Mouse (Mus musculus) activated CD4-positive, CD25-positive, alpha-beta regulatory T cell, adult 4 months (primary cell): ENCODE results near the gene Cacnb2. TPM values are rescaled to one million over a fixed set of nuclear protein-coding genes. Genes with fewer than 3 reads are reported as not detected.
A peak's percentile ranks its signal among the peaks of the same experiment; 100 is the strongest.

ENCODE experiments used
- ATAC-seq: one replicate; pipeline ENCODE4 v1.8.0; 2017
- polyA plus RNA-seq, 2 experiments: library from polyadenylated mRNA; unstranded; fragments of 100-300 nt; shearing (Covaris generic); gene quantifications; one replicate each; pipeline ENCODE4 v1.2.1; 2017

Gene Cacnb2
- polyA plus RNA-seq, 2 experiments from 2014 or later = 0.15 TPM; not detected in 1

DNA sequence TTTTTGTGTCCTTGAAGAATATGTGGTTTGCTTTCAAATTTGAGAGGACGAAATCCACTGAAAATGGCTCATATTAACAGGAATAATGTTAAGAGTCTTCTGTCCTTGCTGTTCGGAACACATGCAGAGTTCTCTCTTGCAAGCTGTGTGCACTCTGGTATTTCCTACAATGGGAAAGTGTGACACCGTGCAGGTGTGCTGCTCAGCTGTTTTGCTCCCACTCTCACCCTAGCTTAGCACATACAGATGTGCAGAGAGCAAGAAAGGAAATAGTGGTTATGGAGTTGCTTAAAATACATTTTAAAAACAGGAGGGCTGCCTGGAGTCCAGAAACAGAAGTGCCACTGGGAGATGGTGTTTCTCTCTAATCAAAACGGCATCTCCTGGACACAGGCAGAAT lies 386.5 kb downstream of the Cacnb2 start:
- no peak for ATAC-seq

DNA sequence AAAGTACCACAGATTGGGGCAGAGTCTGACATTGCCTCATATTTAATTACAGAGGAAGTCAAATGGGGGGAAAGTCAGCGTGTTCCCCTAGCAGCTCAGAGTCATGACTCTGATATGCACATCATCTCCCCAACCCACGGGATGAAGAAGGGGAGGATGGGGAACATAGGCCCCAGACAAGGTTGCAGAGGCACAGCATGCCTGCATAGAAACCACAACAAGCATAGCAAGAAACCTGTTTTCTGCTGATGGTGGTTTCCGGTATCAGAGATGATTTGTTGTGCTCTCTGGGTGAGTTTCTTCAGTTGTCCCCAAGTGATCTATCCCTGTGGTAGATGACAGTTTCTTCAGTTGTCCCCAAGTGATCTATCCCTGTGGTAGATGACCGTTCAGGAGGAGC lies 389.6 kb downstream of the Cacnb2 start:
- peak; percentile 86 for ATAC-seq

DNA sequence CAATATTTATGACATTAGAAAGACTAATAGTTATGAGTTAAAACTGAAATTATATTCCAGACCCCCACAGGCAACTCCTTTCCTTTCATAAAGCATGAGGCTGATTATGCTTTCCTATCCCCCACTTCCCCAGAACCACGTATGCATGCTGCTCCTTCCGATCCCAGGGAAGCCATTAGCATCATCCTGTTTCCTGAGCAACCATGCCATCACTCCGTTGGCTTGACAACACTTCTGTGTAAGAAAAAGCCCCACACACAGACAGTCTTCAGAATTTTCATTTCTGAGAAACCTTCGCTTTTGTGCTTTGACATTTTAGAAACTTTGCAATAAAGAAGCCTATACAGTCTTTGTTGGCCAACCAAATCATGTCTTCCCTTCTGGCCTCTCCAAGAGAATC lies 393.1 kb downstream of the Cacnb2 start:
- ATAC-seq = no peak

DNA sequence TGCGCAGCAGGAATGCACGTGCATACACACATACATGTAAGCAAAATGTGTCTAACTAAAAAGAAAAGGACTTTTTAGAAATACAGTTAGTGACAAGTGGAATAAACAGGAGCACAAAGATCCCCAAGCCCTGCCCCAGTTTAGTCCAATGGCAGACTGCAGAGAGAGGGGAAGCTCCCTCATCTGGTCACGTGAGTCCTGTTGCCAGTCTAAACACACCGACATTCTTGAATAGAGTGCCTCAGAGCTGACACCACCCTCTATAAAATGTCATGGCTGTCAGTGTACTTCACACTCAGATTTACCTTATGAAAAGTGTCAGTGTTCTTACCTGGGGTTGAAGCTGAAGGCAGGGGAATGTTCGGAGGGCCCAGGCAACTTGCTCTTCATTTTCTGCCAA lies 394.9 kb downstream of the Cacnb2 start:
- ATAC-seq = no peak

DNA sequence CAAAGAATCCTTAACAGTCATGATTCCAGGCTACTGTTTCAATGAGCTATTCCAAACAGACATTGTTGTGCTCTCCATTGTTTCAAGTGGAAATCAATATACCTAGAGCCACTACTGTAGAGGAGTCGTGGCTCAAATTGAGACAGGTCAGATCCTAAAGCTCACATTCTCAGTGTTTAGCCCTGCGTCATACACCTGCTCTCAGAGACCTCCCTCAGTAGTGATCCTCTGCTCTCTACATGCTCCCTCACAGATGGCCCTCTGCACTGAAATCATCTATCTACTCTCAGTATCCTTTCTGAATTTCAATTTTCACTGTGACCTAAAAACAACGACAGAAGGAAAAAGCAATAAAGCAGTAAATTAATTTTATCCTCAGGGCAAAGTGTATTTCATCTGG lies 404.6 kb downstream of the Cacnb2 start:
- ATAC-seq = no peak

DNA sequence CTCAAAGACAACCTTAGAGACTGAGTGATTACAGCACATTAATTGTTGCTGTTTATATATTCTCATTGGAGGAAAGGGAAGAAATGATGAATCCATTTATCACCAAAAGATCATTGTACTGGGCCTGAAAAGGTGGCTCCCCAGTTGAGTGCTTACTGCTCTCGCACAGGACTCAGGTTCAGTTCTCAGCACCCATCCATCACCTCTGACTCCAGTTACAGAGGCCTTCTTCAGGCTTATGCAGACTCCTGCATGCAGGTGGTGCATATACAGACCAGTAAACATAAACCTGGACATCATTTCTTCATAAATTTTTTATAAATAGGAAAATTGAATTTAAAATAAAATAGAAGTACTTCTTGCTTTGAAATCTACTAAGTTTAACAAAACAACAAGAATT lies 405.2 kb downstream of the Cacnb2 start:
- ATAC-seq = no peak

DNA sequence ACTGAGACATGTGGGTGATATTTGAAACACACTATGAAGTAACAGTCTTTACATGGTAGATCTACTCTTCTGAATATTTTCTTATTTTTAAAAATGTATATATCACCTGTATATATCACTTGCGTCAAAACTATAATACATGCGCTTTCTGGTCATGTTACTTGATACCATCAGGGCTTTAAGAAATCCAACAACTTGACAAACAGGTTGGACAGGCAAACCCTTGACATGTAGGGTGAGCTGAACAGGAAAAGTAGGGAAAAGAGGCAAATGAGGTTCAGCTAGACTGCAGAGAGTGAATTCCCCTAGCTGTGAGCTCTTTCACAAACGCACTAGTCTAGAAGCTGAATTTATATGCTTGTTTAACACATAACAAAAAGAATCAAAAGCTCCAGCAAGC lies 423.9 kb downstream of the Cacnb2 start:
- ATAC-seq = no peak

DNA sequence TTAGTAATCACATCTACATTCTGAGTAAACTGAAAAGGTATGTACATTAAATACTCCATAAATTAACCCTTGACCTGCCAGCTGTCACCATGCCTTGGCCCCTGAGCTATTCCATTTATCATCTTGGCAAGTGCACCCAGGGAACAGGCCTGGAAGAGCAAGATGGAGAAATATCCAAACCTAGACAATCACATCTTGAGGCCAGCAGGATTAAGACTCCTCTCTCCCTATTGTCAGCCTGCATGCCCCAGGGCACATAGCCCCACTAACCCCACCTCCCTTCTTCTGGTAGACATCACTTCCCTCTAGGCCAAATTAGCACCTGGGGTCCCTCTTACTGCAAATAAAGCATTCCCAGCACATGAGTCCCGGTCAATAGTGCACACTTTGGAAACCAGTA lies 424.9 kb downstream of the Cacnb2 start:
- ATAC-seq = no peak

Other genes with a start within 250 kb of the Cacnb2 start
- not detected for gene Slc39a12, start 214.8 kb upstream of the Cacnb2 start, polyA plus RNA-seq